Mouse (Mus musculus) limb, embryonic 13.5 days (tissue): Measurements from ENCODE around the gene Grin1. TPM values are rescaled to one million over a fixed set of nuclear protein-coding genes. Genes with fewer than 3 reads are reported as not detected.

Experiments
- ATAC-seq: fragments of 200-750 bp; cut with Nextera tagmentation; 2 replicates; pipeline ENCODE4 v1.8.0; 2017; ENCODE audit warnings: low read depth, moderate number of reproducible peaks, moderate TSS enrichment; ENCODE audit not compliant: low FRiP score
- H3K27ac ChIP-seq: fragments of 300-500 bp; sonication (generic); 2 replicates; pipeline ENCODE4 v1.5.1; 2015; ENCODE audit warnings: inconsistent platforms, mild to moderate bottlenecking, moderate library complexity
- H3K27me3 ChIP-seq: fragments of 300-500 bp; sonication (generic); 2 replicates; pipeline ENCODE4 v1.6.1; 2015; ENCODE audit warnings: mild to moderate bottlenecking, inconsistent platforms
- H3K36me3 ChIP-seq: fragments of 300-500 bp; sonication (generic); 2 replicates; pipeline ENCODE4 v1.6.1; 2015; ENCODE audit warnings: inconsistent platforms, mild to moderate bottlenecking, moderate library complexity
- H3K4me1 ChIP-seq: fragments of 300-500 bp; sonication (generic); 2 replicates; pipeline ENCODE4 v1.6.1; 2015; ENCODE audit warnings: inconsistent platforms
- H3K4me2 ChIP-seq: fragments of 300-500 bp; sonication (generic); replicated peaks from 2 replicates; pipeline ENCODE4 v1.6.1; 2015; ENCODE audit warnings: inconsistent platforms, mild to moderate bottlenecking, moderate library complexity
- H3K4me3 ChIP-seq: fragments of 300-500 bp; sonication (generic); 2 replicates; pipeline ENCODE4 v1.5.1; 2015; ENCODE audit warnings: moderate library complexity, mild to moderate bottlenecking, inconsistent platforms
- H3K9ac ChIP-seq: fragments of 300-500 bp; sonication (generic); 2 replicates; pipeline ENCODE4 v1.6.1; 2015; ENCODE audit warnings: mild to moderate bottlenecking, inconsistent platforms
- H3K9me3 ChIP-seq: fragments of 300-500 bp; sonication (generic); 2 replicates; pipeline ENCODE4 v1.6.1; 2016; ENCODE audit warnings: inconsistent platforms
- WGBS: fragments of 180-500 bp; shearing (Covaris S2); methylation state at CpG from one replicate; pipeline ENCODE4 v1.1.7; 2015; 5-methylcytosine and 5-hydroxymethylcytosine counted together
- polyA plus RNA-seq: library from polyadenylated mRNA; unstranded; fragments of >200 nt; fragmentation: Nextera tagmentation; extraction: Ambion mirVana; gene quantifications from 2 replicates; pipeline ENCODE4 v1.2.1, GENCODE M21; 2015

Gene Grin1
- polyA plus RNA-seq, 1 experiment from 2014 or later = 0.61 TPM

DNA sequence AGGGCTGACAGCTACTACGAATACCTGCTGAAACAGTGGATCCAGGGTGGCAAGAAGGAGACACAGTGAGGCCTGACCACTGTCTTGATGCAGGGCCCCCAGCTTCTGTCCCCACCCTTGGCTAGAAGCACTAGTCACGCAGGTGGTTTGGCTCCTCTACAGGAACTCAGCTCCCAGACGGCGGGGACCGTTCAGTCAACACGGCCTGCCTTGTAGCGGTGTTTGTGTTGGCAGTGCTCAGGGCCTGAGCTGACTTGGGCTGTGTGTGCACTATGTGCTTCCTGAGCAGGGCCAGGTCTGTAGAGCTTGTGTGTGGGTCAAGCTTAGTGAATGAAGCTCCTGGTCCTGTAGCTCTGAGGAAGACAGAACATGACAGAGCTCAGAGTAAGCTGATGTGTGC lies 29.2 kb upstream of the Grin1 start:
- Histone ChIP-seq H3K4me1 (no peaks in the 10 kb centered on the region), H3K9me3 (no peaks in the 10 kb centered on the region), H3K9ac (no peak overlapping the region), H3K27me3 (no peaks in the 10 kb centered on the region), H3K4me2 (no peak overlapping the region), H3K4me3 (no peak overlapping the region), H3K27ac (no peak overlapping the region), H3K36me3 (peaks cover 96% of the 10 kb centered on the region)
- no peak for ATAC-seq
- WGBS = 94% methylated on average over 7 of the region's 7 CpGs

DNA sequence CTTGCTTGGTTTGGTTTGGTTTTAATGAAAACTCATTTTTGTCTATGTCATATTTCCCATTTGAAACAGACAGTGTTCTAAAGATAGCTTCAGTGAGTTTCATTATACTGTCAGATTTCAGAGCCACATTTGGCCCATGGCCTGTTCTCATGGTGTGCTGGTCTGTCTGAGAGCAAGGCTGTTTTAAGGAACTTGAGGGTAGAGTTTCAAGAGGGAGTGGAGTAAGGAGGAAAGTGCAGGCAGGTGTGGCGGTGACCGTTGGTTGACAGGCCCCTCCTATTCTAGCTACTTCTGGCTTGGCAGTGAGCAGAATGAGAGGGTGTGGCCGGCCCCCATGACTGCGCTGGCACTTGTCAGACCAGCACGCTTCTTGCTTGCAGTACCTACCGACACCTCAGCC lies 19.3 kb upstream of the Grin1 start:
- Histone ChIP-seq H3K4me2 (no peak overlapping the region), H3K36me3 (peaks cover 89% of the 10 kb centered on the region), H3K9ac (no peak overlapping the region), H3K4me1 (peaks cover 9% of the 10 kb centered on the region), H3K4me3 (no peak overlapping the region), H3K9me3 (no peaks in the 10 kb centered on the region), H3K27me3 (no peaks in the 10 kb centered on the region), H3K27ac (no peak overlapping the region)
- no peak for ATAC-seq
- WGBS = 96% methylated on average over 6 of the region's 6 CpGs

- no peak for ATAC-seq
These were observed 14.6 kb upstream of the Grin1 start for GRCm38 (mm10) chr2:25333569-25333968.

DNA sequence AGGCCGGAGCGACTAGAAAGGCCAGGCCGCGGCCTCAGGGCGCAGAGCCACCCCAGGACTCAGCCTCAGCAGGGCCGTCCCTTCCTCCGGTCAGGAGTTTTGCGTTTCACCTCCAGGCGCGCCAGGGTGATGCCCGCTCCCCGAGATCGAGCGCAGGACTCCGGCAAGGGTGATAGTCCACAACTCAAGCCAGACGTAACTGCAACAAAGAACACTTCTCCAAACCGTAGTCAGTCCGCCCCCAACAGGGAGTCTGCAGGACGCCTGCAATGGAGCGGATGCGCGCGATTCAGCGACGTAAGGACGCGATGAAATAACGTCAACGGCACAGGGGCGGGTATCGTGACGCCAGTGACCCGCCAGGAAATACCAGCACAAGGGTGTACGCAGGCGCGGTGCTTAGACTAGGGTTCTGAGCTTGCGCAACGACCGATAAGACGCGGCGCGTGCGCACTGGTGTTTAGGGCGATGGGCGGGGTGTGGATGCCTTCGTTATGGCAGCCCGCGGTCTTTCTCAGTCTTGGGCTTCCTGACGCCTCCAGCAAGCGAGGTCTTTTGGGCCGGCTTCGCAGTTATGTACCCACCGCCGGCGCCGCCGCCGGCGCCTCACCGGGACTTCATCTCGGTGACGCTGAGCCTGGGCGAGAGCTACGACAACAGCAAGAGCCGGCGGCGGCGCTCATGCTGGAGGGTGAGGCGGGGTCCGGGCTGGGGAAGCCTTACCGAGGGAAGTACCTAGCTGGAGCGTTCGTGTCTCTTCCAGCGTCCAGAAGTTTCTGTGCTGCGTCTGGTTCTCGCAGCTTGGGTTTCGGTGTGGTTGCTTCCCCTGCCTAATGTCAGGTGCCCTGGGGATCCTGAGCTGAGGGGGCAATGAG lies 13.5 kb upstream of the Grin1 start, which contains the start of gene Man1b1:
Man1b1 (plus strand) TSS at position 53 of the 875 bp plus-strand sequence.
- ATAC-seq = peak; percentile 98
- Histone ChIP-seq H3K4me3 (peak within 1 kb of the TSS; percentile 92), H3K9ac (peak within 1 kb of the TSS; percentile 91), H3K27me3 (no peaks in the 10 kb centered on the region), H3K4me2 (peak within 1 kb of the TSS; percentile 98), H3K4me1 (peaks cover 20% of the 10 kb centered on the region), H3K9me3 (no peaks in the 10 kb centered on the region), H3K27ac (peak within 1 kb of the TSS; percentile 88), H3K36me3 (peaks cover 39% of the 10 kb centered on the region)
- WGBS = under 1% methylated on average over 78 of the region's 78 CpGs

More at GRCm38 (mm10) chr2:25333569-25333968, 14.6 kb upstream of the Grin1 start:
- no peak overlapping the region for H3K27ac ChIP-seq
- 79% methylated on average over 2 of the region's 2 CpGs for WGBS
- peak overlapping the region; percentile 88 for H3K9ac ChIP-seq
- peaks cover 49% of the 10 kb centered on the region for H3K36me3 ChIP-seq
- peak overlapping the region; percentile 92 for H3K4me3 ChIP-seq
- H3K4me1 ChIP-seq = peaks cover 20% of the 10 kb centered on the region
- H3K27me3 ChIP-seq = no peaks in the 10 kb centered on the region
- peak overlapping the region; percentile 98 for H3K4me2 ChIP-seq
- H3K9me3 ChIP-seq = no peaks in the 10 kb centered on the region

DNA sequence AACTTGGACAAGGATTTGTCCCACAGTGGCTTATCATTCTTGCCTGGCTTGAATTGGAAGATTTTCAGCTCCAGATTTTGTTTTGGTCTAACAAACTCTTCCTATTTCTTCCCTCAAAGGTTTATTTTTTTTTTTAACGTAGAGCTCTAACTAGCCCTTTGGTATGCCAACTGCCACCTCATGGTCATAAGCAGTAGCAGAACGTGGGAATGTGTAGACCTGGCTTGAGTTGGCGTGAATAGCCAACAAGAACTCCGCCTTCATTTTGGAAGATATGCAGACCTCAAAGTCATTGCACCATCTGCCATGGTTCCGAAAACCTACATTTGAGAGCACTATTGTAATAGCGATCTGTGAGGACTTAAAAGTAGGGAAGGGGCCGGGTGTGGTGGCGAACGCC lies 12.5 kb upstream of the Grin1 start:
- Histone ChIP-seq H3K9ac (peak overlapping the region; percentile 91), H3K27me3 (no peaks in the 10 kb centered on the region), H3K27ac (no peak overlapping the region), H3K4me1 (peaks cover 20% of the 10 kb centered on the region), H3K36me3 (peaks cover 28% of the 10 kb centered on the region), H3K9me3 (no peaks in the 10 kb centered on the region), H3K4me2 (peak overlapping the region; percentile 71), H3K4me3 (peak overlapping the region; percentile 92)
- no peak for ATAC-seq
- 62% methylated on average over 9 of the region's 9 CpGs for WGBS

GRCm38 (mm10) chr2:25328440-25328839 lies 9.5 kb upstream of the Grin1 start:
- WGBS = 39% methylated on average over 7 of the region's 7 CpGs

GRCm38 (mm10) chr2:25326036-25326435 lies 7.0 kb upstream of the Grin1 start:
- Histone ChIP-seq H3K4me3 (no peak overlapping the region), H3K4me1 (peaks cover under 1% of the 10 kb centered on the region; the same call in 1 of the 2 replicates), H3K27ac (no peak overlapping the region), H3K9ac (no peak overlapping the region), H3K4me2 (no peak overlapping the region), H3K9me3 (no peaks in the 10 kb centered on the region), H3K36me3 (no peaks in the 10 kb centered on the region), H3K27me3 (peaks cover 9% of the 10 kb centered on the region)
- ATAC-seq = no peak
- 76% methylated on average over 2 of the region's 2 CpGs for WGBS

More at GRCm38 (mm10) chr2:25328440-25328839, 9.5 kb upstream of the Grin1 start:
- no peaks in the 10 kb centered on the region for H3K9me3 ChIP-seq
- H3K9ac ChIP-seq = no peak overlapping the region
- H3K27ac ChIP-seq = no peak overlapping the region
- H3K27me3 ChIP-seq = no peaks in the 10 kb centered on the region
- H3K4me2 ChIP-seq = no peak overlapping the region
- peaks cover 12% of the 10 kb centered on the region for H3K4me1 ChIP-seq
- no peak overlapping the region for H3K4me3 ChIP-seq
- no peaks in the 10 kb centered on the region for H3K36me3 ChIP-seq
- ATAC-seq = no peak

DNA sequence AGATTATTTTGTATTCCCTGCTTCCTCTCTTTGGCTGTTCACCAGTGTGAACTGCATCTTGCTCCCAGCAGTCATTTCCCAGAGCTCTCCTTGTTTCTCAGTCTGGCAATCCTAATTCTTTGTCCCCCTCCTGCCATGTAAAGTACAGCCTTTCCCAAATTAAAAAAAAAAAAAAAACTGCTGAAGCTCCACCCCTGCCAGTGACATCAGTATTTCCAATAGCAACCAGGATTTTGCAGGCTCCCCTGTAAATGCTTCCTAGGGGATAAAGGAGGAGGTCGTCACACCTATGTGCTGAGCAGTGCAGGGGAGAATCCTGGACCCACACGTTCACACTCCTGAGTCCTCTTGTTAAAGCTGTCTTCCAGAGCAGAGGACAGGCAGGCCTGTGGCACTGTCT lies 1.1 kb upstream of the Grin1 start:
- H3K4me1 ChIP-seq = peaks cover 8% of the 10 kb centered on the region
- H3K36me3 ChIP-seq = no peaks in the 10 kb centered on the region
- peaks cover 68% of the 10 kb centered on the region for H3K27me3 ChIP-seq
- H3K27ac ChIP-seq = no peak overlapping the region
- H3K9me3 ChIP-seq = no peaks in the 10 kb centered on the region
- H3K4me3 ChIP-seq = no peak overlapping the region
- ATAC-seq = no peak
- no peak overlapping the region for H3K9ac ChIP-seq
- 22% methylated on average over 2 of the region's 2 CpGs for WGBS
- H3K4me2 ChIP-seq = no peak overlapping the region

DNA sequence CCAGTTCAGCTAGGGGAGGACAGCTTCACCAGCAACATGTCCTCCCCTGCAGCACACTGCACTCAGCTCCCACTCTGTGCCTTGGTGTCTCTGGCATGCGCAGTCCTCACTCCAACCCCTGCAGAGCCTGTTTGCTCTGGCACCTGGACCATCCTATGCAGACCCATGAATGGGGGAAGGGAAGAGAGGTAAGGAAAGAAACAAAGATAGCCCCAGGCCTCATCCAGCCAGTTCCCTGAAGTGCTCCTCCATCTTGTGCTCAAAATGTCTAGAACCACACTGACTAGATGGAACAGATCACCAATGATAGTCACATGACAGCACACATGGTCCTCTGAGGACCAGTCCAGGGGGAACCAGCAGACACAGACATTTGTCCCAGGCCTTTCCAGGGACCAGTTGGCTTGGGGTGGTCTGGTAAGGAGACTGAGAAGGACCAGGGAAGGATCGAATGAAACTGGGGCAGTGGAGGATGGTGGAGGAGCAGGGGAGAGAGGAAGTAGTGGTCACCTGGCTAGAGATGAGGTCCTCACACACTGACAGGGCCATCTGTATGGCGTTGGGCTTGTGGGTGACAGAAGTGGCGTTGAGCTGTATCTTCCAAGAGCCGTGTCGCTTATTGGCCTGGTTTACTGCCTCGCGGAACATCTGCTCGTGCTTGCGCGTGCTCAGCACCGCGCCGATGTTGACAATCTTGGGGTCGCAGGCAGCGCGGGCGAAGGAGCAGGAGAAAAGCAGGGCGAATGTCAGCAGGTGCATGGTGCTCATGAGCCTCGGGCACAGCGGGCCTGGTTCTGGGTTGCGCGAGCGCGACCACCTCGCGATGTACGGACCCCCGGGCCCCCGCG lies 644 bp downstream of the Grin1 start:
- Histone ChIP-seq H3K27me3 (peaks cover 85% of the 10 kb centered on the region), H3K4me1 (peaks cover 8% of the 10 kb centered on the region), H3K9ac (no peak overlapping the region), H3K27ac (no peak overlapping the region), H3K9me3 (no peaks in the 10 kb centered on the region), H3K4me2 (peak overlapping the region; percentile 66), H3K4me3 (peak overlapping the region; percentile 36), H3K36me3 (no peaks in the 10 kb centered on the region)
- WGBS = 6% methylated on average over 31 of the region's 31 CpGs
- ATAC-seq = no peak

GRCm38 (mm10) chr2:25311491-25311891 lies 7.5 kb downstream of the Grin1 start:
- ATAC-seq = no peak
- no peaks in the 10 kb centered on the region for H3K4me1 ChIP-seq
- H3K27ac ChIP-seq = no peak overlapping the region
- no peaks in the 10 kb centered on the region for H3K36me3 ChIP-seq
- H3K27me3 ChIP-seq = peaks cover 99% of the 10 kb centered on the region
- WGBS = 5% methylated on average over 11 of the region's 11 CpGs
- no peak overlapping the region for H3K4me3 ChIP-seq
- H3K9me3 ChIP-seq = no peaks in the 10 kb centered on the region
- no peak overlapping the region for H3K9ac ChIP-seq
- H3K4me2 ChIP-seq = no peak overlapping the region

- H3K27ac ChIP-seq = no peak overlapping the region
- no peaks in the 10 kb centered on the region for H3K36me3 ChIP-seq
- H3K27me3 ChIP-seq = peaks cover 99% of the 10 kb centered on the region
- H3K4me2 ChIP-seq = no peak overlapping the region
- no peak for ATAC-seq
- no peaks in the 10 kb centered on the region for H3K9me3 ChIP-seq
- no peak overlapping the region for H3K9ac ChIP-seq
- 3% methylated on average over 22 of the region's 22 CpGs for WGBS
- no peaks in the 10 kb centered on the region for H3K4me1 ChIP-seq
- H3K4me3 ChIP-seq = no peak overlapping the region
These were observed 8.0 kb downstream of the Grin1 start for GRCm38 (mm10) chr2:25310969-25311368.

- Histone ChIP-seq H3K4me2 (no peak overlapping the region), H3K9ac (no peak overlapping the region), H3K9me3 (no peaks in the 10 kb centered on the region), H3K36me3 (no peaks in the 10 kb centered on the region), H3K4me3 (no peak overlapping the region), H3K27me3 (peaks cover 100% of the 10 kb centered on the region), H3K27ac (no peak overlapping the region), H3K4me1 (peaks cover 4% of the 10 kb centered on the region; the same call in 1 of the 2 replicates)
- ATAC-seq = no peak
- WGBS = 48% methylated on average over 10 of the region's 10 CpGs
These were observed 8.8 kb downstream of the Grin1 start for GRCm38 (mm10) chr2:25310180-25310579.
